Mouse (Mus musculus) midbrain, embryonic 14.5 days (tissue): ENCODE results near the gene Fam168a. TPM values are rescaled to one million over a fixed set of nuclear protein-coding genes. Genes with fewer than 3 reads are reported as not detected.

Experiments
- ATAC-seq: fragments of 200-750 bp; cut with Nextera tagmentation; 2 replicates; pipeline ENCODE4 v1.8.0; 2017; ENCODE audit warnings: moderate number of reproducible peaks, moderate library complexity; ENCODE audit not compliant: low FRiP score, low TSS enrichment
- DNase-seq: peaks from one replicate; pipeline ENCODE4 v3.0.0-alpha.2; 2015
- H3K27ac ChIP-seq: fragments of 300-500 bp; sonication (generic); replicated peaks from 2 replicates; pipeline ENCODE4 v1.5.1; 2014; ENCODE audit warnings: mild to moderate bottlenecking, low read depth, low read length, moderate library complexity
- H3K27me3 ChIP-seq: fragments of 300-500 bp; sonication (generic); 2 replicates; pipeline ENCODE4 v1.6.1; 2014; ENCODE audit warnings: low read length, control low read depth, mixed read lengths; ENCODE audit not compliant: control insufficient read depth, insufficient read depth
- H3K36me3 ChIP-seq: fragments of 300-500 bp; sonication (generic); 2 replicates; pipeline ENCODE4 v1.6.1; 2014; ENCODE audit warnings: low read length, control low read depth; ENCODE audit not compliant: control insufficient read depth, insufficient read depth
- H3K4me1 ChIP-seq: fragments of 300-500 bp; sonication (generic); 2 replicates; pipeline ENCODE4 v1.6.1; 2014; ENCODE audit warnings: mild to moderate bottlenecking, antibody characterized with exemption, low read length, control low read depth; ENCODE audit not compliant: control insufficient read depth, insufficient read depth
- H3K4me2 ChIP-seq: fragments of 300-500 bp; sonication (generic); 2 replicates; pipeline ENCODE4 v1.6.1; 2014; ENCODE audit warnings: mild to moderate bottlenecking, low read length, moderate library complexity
- H3K4me3 ChIP-seq: fragments of 300-500 bp; sonication (generic); replicated peaks from 2 replicates; pipeline ENCODE4 v1.5.1; 2014; ENCODE audit warnings: low read depth, low read length
- H3K9ac ChIP-seq: fragments of 300-500 bp; sonication (generic); replicated peaks from 2 replicates; pipeline ENCODE4 v1.6.1; 2014; ENCODE audit warnings: mild to moderate bottlenecking, low read length, moderate library complexity
- H3K9me3 ChIP-seq: fragments of 300-500 bp; sonication (generic); 2 replicates; pipeline ENCODE4 v1.6.1; 2016; ENCODE audit warnings: low read length, control low read depth, mixed read lengths; ENCODE audit not compliant: control insufficient read depth
- WGBS: fragments of 180-500 bp; shearing (Covaris S2); extraction: QIAGEN DNeasy Blood & Tissue Kit; methylation state at CpG from one replicate; pipeline ENCODE4 v1.1.7; 2014; 5-methylcytosine and 5-hydroxymethylcytosine counted together
- polyA plus RNA-seq: library from polyadenylated mRNA; unstranded; fragments of >200 nt; fragmentation: Nextera tagmentation; extraction: Ambion mirVana; gene quantifications from 2 replicates; pipeline ENCODE4 v1.2.1, GENCODE M21; 2014

Fam168a gene
- polyA plus RNA-seq, 1 experiment from 2014 or later, result 113 TPM

GRCm38 (mm10) chr7:100812641-100813040 lies 106.2 kb downstream of the Fam168a start:
- Histone ChIP-seq H3K9ac (no peak overlapping the region), H3K9me3 (no peaks in the 10 kb centered on the region), H3K27ac (no peak overlapping the region), H3K4me1 (peaks cover 8% of the 10 kb centered on the region; the same call in 1 of the 2 replicates), H3K27me3 (no peaks in the 10 kb centered on the region), H3K36me3 (no peaks in the 10 kb centered on the region), H3K4me2 (no peak overlapping the region), H3K4me3 (no peak overlapping the region)
- DNase-seq (no peak), ATAC-seq (no peak)
- 89% methylated on average over 5 of the region's 5 CpGs for WGBS

DNA sequence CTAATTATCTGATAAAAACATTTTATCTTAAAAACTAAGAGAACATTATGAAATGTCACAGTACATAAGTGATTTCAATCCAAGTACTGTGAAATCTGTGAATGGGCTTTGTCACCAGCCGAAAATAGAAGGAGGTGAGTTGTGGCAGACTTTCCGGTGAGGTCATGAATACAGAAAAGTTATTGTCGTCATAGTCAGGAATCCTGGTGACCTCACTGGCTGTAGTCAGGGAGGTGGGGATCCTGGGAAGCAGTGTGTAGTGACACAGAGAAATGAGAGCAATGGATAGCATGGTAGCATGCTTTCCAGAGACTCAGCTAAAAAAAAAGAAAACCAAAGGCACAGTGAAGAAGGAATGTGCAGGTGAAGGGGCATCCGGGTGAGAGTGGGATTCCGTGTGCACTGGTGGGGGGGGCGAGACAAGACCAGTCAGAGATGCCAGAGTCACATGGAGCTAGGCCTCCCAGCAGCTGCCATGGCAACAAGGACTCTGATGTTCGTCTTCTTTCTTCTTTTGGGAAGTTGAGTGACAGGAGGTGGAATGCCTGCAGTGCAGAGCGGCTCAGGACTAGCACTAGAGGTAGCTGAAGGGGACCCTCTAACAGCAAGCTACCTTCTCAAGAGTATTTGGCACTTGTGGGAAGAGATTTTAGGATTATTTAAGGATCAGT lies 109.6 kb downstream of the Fam168a start:
- 18% methylated on average over 8 of the region's 8 CpGs for WGBS

DNA sequence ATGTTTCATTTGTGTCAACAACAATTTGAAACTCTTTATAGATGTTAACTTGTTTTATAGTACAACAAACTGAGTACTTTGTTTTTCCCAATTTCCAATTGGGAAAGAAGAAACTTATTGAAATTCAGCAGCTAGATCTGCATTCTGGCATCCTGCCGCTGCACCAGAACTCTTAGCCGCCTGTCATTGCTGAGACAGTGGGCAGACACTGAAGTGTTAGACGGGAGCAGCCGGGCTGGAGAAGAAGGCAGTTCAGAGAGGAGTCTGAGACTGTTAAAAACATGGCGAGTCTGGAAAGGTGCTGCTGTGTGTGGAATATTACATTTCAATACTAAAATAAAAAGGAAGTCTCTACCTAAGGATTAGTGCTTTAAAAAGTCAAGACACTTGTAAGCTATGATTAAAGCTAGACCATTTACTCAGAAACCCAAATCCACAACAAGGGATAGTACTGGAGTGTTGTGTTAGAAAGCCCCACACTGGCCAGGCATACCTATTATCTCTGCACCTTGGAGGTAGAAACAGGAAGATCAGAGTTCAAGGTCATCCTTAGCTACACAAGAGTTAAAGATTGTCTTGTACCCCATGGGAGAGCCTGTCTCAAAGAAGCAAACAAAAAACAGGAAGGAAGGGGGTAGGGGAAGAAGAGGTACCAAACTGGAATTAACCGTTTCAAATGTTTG lies 110.5 kb downstream of the Fam168a start:
- H3K4me3 ChIP-seq, result no peak overlapping the region
- no peaks in the 10 kb centered on the region for H3K9me3 ChIP-seq
- no peak overlapping the region for H3K27ac ChIP-seq
- DNase-seq, result peak; percentile 26
- H3K9ac ChIP-seq, result no peak overlapping the region
- H3K4me2 ChIP-seq, result no peak overlapping the region
- H3K27me3 ChIP-seq, result no peaks in the 10 kb centered on the region
- 66% methylated on average over 6 of the region's 6 CpGs for WGBS
- H3K36me3 ChIP-seq, result no peaks in the 10 kb centered on the region
- ATAC-seq, result no peak
- H3K4me1 ChIP-seq, result peaks cover 9% of the 10 kb centered on the region; the same call in 1 of the 2 replicates

More for the DNA sequence above, 109.6 kb downstream of the Fam168a start:
- peak; percentile 64 for DNase-seq
- Histone ChIP-seq H3K9ac (no peak overlapping the region), H3K27ac (no peak overlapping the region), H3K36me3 (no peaks in the 10 kb centered on the region), H3K4me3 (no peak overlapping the region), H3K27me3 (no peaks in the 10 kb centered on the region), H3K4me1 (peaks cover 9% of the 10 kb centered on the region; the same call in 1 of the 2 replicates), H3K4me2 (no peak overlapping the region), H3K9me3 (no peaks in the 10 kb centered on the region)
- peak; percentile 66 for ATAC-seq

DNA sequence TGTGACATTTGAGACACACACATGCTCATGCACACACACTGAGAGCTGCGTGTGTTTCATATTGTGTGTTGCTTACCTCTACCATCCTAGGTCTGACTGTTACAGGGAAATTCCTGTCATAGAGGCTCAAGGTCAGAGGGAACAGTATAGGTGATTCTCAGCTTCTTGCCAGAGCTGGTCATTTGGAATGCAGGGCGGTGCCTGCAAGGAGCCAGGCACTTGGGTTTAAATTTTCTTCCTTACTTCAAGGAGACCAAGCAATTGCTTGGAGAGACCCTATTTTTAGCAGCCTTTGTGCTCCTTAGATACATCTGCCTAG lies 111.0 kb downstream of the Fam168a start:
- Histone ChIP-seq H3K4me1 (peaks cover 9% of the 10 kb centered on the region; the same call in 1 of the 2 replicates), H3K27ac (no peak overlapping the region), H3K4me3 (no peak overlapping the region), H3K9ac (no peak overlapping the region), H3K27me3 (no peaks in the 10 kb centered on the region), H3K4me2 (no peak overlapping the region), H3K9me3 (no peaks in the 10 kb centered on the region), H3K36me3 (no peaks in the 10 kb centered on the region)
- ATAC-seq, result no peak
- DNase-seq, result no peak
- 94% methylated on average over 2 of the region's 2 CpGs for WGBS

DNA sequence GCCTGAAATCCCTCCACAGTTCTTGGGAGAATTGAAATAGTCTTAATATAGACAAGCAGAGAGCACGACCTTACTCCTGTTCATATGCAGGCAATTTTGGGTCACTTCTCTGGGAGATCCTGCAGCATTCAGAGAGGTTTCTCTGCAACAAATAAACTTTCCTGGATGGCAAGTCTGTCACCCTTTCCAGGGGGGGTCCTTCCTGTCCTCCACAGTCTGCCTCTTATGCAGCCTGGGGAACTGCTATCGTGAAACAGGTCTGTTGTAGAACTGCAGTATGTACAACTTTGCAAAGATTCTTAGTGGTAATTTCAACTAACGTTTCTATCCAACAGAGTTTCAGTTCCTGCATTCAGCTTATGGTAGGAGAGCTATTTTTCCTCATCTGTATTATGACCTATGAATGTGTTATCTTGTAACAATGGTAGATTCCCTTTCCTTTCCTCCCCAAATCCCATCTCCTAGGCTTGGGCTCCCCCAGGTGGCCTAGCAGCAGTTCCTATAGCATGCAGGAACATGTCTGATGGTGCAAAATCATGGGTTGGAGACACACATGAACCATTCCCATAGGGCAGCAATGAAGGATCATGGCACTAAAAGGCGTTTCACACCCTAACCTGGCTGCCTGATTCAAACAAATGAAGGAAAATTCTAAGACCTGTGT lies 112.1 kb downstream of the Fam168a start:
- Histone ChIP-seq H3K27ac (no peak overlapping the region), H3K9ac (no peak overlapping the region), H3K27me3 (no peaks in the 10 kb centered on the region), H3K4me2 (no peak overlapping the region), H3K36me3 (no peaks in the 10 kb centered on the region), H3K9me3 (no peaks in the 10 kb centered on the region), H3K4me1 (peaks cover 9% of the 10 kb centered on the region; the same call in 1 of the 2 replicates), H3K4me3 (no peak overlapping the region)
- 93% methylated on average over 4 of the region's 4 CpGs for WGBS
- DNase-seq (peak; percentile 45), ATAC-seq (no peak)

GRCm38 (mm10) chr7:100824661-100825060 lies 118.2 kb downstream of the Fam168a start:
- DNase-seq, result no peak
- ATAC-seq, result no peak
- Histone ChIP-seq H3K4me2 (no peak overlapping the region), H3K9ac (no peak overlapping the region), H3K4me1 (no peaks in the 10 kb centered on the region), H3K27ac (no peak overlapping the region), H3K36me3 (peaks cover 12% of the 10 kb centered on the region), H3K9me3 (no peaks in the 10 kb centered on the region), H3K27me3 (no peaks in the 10 kb centered on the region), H3K4me3 (no peak overlapping the region)
- 94% methylated on average over 3 of the region's 3 CpGs for WGBS

GRCm38 (mm10) chr7:100828549-100828948 lies 122.1 kb downstream of the Fam168a start:
- WGBS, result 95% methylated on average over 2 of the region's 2 CpGs
- ATAC-seq (no peak), DNase-seq (no peak)
- H3K4me1 ChIP-seq, result no peaks in the 10 kb centered on the region
- H3K4me3 ChIP-seq, result no peak overlapping the region
- no peak overlapping the region for H3K9ac ChIP-seq
- H3K4me2 ChIP-seq, result no peak overlapping the region
- H3K36me3 ChIP-seq, result peaks cover 28% of the 10 kb centered on the region
- H3K27me3 ChIP-seq, result no peaks in the 10 kb centered on the region
- H3K9me3 ChIP-seq, result no peaks in the 10 kb centered on the region
- no peak overlapping the region for H3K27ac ChIP-seq

GRCm38 (mm10) chr7:100833859-100834258 lies 127.4 kb downstream of the Fam168a start:
- H3K36me3 ChIP-seq, result peaks cover 67% of the 10 kb centered on the region

More at GRCm38 (mm10) chr7:100833859-100834258, 127.4 kb downstream of the Fam168a start:
- ATAC-seq (no peak), DNase-seq (no peak)
- H3K27me3 ChIP-seq, result no peaks in the 10 kb centered on the region
- no peak overlapping the region for H3K27ac ChIP-seq
- no peaks in the 10 kb centered on the region for H3K9me3 ChIP-seq
- WGBS, result 97% methylated on average over 1 of the region's 1 CpGs
- no peak overlapping the region for H3K9ac ChIP-seq
- no peak overlapping the region for H3K4me2 ChIP-seq
- no peak overlapping the region for H3K4me3 ChIP-seq
- no peaks in the 10 kb centered on the region for H3K4me1 ChIP-seq
